Mouse (Mus musculus): ENCODE data around the gene Pxmp4. TPM values are rescaled to one million over a fixed set of nuclear protein-coding genes. Genes with fewer than 3 reads are reported as not detected.

Pxmp4 gene
- total and polyA plus RNA-seq, 2 experiments from 2014 or later, result 40.0 to 97.5 TPM

DNA sequence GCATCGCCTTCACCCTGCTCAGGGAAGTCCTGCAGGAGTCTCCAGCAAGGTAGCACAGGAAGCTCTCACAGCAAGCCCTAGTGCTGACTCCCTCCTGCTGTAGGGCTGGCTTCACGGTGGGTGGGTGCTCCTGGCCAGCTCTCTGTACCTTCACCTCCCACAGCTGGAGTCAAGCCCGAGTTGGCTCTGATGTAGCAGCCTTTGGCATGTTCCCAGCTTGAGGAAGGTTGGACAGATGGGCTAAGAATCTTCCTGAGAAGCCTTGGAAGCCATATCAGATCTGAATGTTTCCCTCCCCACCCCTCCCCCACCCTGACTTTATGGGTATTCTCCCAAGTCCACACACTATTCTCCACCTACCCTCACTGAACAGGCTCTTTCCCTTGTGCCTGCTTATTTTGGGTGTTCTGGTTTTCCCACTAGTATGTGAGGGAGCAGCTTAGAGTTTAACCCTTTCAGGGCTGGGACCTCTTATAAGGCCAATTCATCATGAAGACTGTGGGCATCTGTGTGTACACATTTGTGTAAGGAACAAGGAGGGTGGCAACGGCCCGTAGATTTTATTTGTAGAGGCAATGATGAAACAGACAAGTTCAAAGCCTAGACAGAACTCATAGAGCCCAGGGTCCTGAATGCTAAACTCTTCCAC is 46.2 kb downstream of the Pxmp4 start:
- Histone ChIP-seq H3K4me1 (ENCODE audit: control insufficient read depth, insufficient read depth) (peaks cover 17% of the 10 kb centered on the region; the same call in 1 of the 2 replicates), H3K27ac (ENCODE audit: low read depth) (no peak overlapping the region), H3K36me3 (replicated peaks; ENCODE audit: control insufficient read depth, insufficient read depth, low read length) (no peaks in the 10 kb centered on the region), H3K4me2 (ENCODE audit: low read depth, low read length) (no peak overlapping the region), H3K27me3 (ENCODE audit: control insufficient read depth, insufficient read depth, low read length) (no peaks in the 10 kb centered on the region; the same call in 1 of the 2 replicates), H3K9ac (replicated peaks; ENCODE audit: low read depth, low read length) (no peak overlapping the region), H3K4me3 (ENCODE audit: low read depth, low read length) (no peak overlapping the region), H3K9me3 (replicated peaks; ENCODE audit: control insufficient read depth, low read length) (no peaks in the 10 kb centered on the region)
- 48% methylated on average over 5 of the region's 5 CpGs for WGBS
- no peak for TF ChIP-seq CTCF (IDR thresholded peaks at IDR 0.05; ENCODE audit: low read depth)
- no peak for TF ChIP-seq EP300 (IDR thresholded peaks at IDR 0.05; ENCODE audit: low read depth)
- DNase-seq (ENCODE audit: low spot score) (no peak), ATAC-seq (ENCODE audit: insufficient read depth, low read depth) (no peak)

DNA sequence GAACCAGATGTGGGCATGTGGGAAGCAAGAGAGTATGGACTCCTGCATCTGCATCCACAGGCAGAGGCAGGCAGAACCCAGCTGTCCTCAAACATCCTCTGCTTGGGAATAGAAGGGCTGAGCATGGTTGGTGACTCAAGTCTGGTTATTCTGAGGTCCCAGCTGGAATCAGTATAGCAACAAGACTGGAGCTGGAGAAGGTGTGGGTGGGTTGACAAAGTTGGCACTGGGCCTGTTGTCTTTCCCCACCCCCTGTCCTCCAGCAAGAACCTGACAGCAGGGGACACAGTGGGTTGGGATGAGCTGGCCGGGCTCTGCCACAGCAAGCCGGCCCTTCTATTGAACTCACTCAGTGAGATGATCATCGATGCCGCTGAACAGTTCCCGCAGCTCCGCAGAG is 48.3 kb downstream of the Pxmp4 start:
- Histone ChIP-seq H3K36me3 (replicated peaks; ENCODE audit: control insufficient read depth, insufficient read depth, low read length) (no peaks in the 10 kb centered on the region), H3K4me1 (ENCODE audit: control insufficient read depth, insufficient read depth) (peaks cover 21% of the 10 kb centered on the region; the same call in 1 of the 2 replicates), H3K27me3 (ENCODE audit: control insufficient read depth, insufficient read depth, low read length) (peaks cover 14% of the 10 kb centered on the region), H3K9me3 (replicated peaks; ENCODE audit: control insufficient read depth, low read length) (no peaks in the 10 kb centered on the region), H3K4me3 (ENCODE audit: low read depth, low read length) (no peak overlapping the region), H3K4me2 (ENCODE audit: low read depth, low read length) (no peak overlapping the region), H3K9ac (replicated peaks; ENCODE audit: low read depth, low read length) (no peak overlapping the region), H3K27ac (ENCODE audit: low read depth) (no peak overlapping the region)
- WGBS, result 74% methylated on average over 6 of the region's 6 CpGs
- DNase-seq (ENCODE audit: low spot score) (no peak), ATAC-seq (ENCODE audit: insufficient read depth, low read depth) (no peak)
- no peak for TF ChIP-seq CTCF (IDR thresholded peaks at IDR 0.05; ENCODE audit: low read depth)
- TF ChIP-seq EP300 (IDR thresholded peaks at IDR 0.05; ENCODE audit: low read depth), result no peak

DNA sequence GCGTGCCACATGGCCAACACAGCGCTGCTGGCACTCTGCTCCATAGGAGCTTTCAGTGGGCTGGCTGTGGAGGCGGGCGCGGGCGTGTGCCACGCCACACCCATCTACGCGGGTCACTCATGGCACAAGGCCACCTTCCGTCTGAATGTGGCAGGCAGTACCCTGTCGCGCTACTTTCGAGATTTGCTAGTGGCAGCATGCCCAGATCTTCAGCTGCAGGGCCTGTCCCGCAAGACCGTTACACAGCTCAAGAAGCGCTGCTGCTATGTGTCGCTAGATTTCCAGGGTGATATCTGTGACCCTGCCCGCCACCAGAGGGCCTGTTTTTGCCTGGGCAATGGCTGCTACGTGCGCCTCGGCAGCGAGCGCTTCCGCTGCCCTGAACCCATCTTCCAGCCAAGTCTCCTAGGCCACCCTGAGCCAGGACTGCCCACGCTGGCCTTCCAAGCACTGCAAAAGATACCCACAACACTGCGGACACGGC is 51.0 kb downstream of the Pxmp4 start:
- TF ChIP-seq EP300 (IDR thresholded peaks at IDR 0.05; ENCODE audit: low read depth), result no peak
- peak; percentile 56 for TF ChIP-seq CTCF (IDR thresholded peaks at IDR 0.05; ENCODE audit: low read depth)
- Histone ChIP-seq H3K36me3 (replicated peaks; ENCODE audit: control insufficient read depth, insufficient read depth, low read length) (no peaks in the 10 kb centered on the region), H3K4me2 (ENCODE audit: low read depth, low read length) (peak overlapping the region; percentile 57), H3K27me3 (ENCODE audit: control insufficient read depth, insufficient read depth, low read length) (peaks cover 20% of the 10 kb centered on the region), H3K27ac (ENCODE audit: low read depth) (no peak overlapping the region), H3K4me1 (ENCODE audit: control insufficient read depth, insufficient read depth) (peaks cover 20% of the 10 kb centered on the region), H3K9me3 (replicated peaks; ENCODE audit: control insufficient read depth, low read length) (no peaks in the 10 kb centered on the region), H3K9ac (replicated peaks; ENCODE audit: low read depth, low read length) (0 out of 2 replicates have a peak overlapping the region, but pooled peaks have one; percentile 27), H3K4me3 (ENCODE audit: low read depth, low read length) (peak overlapping the region; percentile 34)
- ATAC-seq (ENCODE audit: insufficient read depth, low read depth) (peak; percentile 67), DNase-seq (ENCODE audit: low spot score) (peak; percentile 52)
- 14% methylated on average over 27 of the region's 27 CpGs for WGBS

DNA sequence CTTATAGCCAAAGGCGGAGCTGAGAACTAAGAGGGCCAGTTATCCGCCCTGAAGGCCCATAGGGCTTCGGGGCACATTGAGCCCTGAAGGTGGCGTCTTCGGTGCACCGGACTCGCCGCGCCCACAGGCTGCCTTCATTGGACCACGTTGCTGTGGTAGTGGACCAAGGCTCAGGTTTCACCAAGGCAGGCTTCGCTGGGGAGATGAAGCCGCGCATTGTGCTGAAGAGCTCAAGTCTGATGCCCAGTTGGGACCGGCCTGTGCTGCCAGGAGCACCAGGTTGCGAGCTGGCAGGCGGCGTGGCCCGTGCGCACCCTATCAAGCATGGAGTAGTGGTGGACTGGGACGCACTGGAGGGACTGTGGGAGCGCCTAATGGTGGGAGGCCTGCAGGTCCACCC is 51.6 kb downstream of the Pxmp4 start:
- ATAC-seq (ENCODE audit: insufficient read depth, low read depth) (0 out of 2 replicates have a peak, but pooled peaks have one; percentile 0), DNase-seq (ENCODE audit: low spot score) (no peak)
- Histone ChIP-seq H3K9ac (replicated peaks; ENCODE audit: low read depth, low read length) (0 out of 2 replicates have a peak overlapping the region, but pooled peaks have one; percentile 27), H3K27ac (ENCODE audit: low read depth) (no peak overlapping the region), H3K9me3 (replicated peaks; ENCODE audit: control insufficient read depth, low read length) (no peaks in the 10 kb centered on the region), H3K4me3 (ENCODE audit: low read depth, low read length) (peak overlapping the region; percentile 34; the same call in 1 of the 2 replicates), H3K27me3 (ENCODE audit: control insufficient read depth, insufficient read depth, low read length) (peaks cover 20% of the 10 kb centered on the region), H3K4me1 (ENCODE audit: control insufficient read depth, insufficient read depth) (peaks cover 20% of the 10 kb centered on the region), H3K36me3 (replicated peaks; ENCODE audit: control insufficient read depth, insufficient read depth, low read length) (no peaks in the 10 kb centered on the region), H3K4me2 (ENCODE audit: low read depth, low read length) (peak overlapping the region; percentile 57)
- WGBS, result 32% methylated on average over 21 of the region's 21 CpGs
- TF ChIP-seq EP300 (IDR thresholded peaks at IDR 0.05; ENCODE audit: low read depth), result no peak
- TF ChIP-seq CTCF (IDR thresholded peaks at IDR 0.05; ENCODE audit: low read depth), result no peak

DNA sequence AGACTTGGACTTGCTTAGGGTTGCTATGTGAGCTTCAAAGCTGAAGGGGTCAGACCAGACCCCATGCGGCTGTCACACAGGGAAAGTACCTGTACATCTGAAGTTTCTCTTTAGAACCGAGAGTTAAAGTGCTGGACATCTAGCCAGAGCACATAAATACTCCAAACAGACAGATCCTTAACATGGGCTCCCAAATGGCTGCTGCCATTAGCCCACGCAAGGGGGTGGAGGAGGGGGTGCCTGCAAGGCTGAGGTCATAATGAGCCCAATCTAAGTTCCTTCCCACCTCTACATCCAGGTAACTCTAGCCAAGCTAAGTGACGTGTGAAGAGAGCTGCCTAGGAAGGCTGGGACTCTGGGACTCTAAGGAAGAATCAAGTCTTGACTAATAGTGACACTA is 52.0 kb downstream of the Pxmp4 start, which contains the start of gene Actl10:
Gene Actl10, plus strand, starts transcription at position 301 of the 400 bp plus-strand sequence.
- ATAC-seq (ENCODE audit: insufficient read depth, low read depth) (no peak), DNase-seq (ENCODE audit: low spot score) (no peak)
- H3K4me2 ChIP-seq (ENCODE audit: low read depth, low read length), result peak within 1 kb of the TSS; percentile 57
- H3K9ac ChIP-seq (replicated peaks; ENCODE audit: low read depth, low read length), result 0 out of 2 replicates have a peak within 1 kb of the TSS, but pooled peaks have one; percentile 27
- peaks cover 20% of the 10 kb centered on the region for H3K4me1 ChIP-seq (ENCODE audit: control insufficient read depth, insufficient read depth)
- peak within 1 kb of the TSS; percentile 34 for H3K4me3 ChIP-seq (ENCODE audit: low read depth, low read length)
- peaks cover 20% of the 10 kb centered on the region for H3K27me3 ChIP-seq (ENCODE audit: control insufficient read depth, insufficient read depth, low read length)
- 80% methylated on average over 4 of the region's 4 CpGs for WGBS
- TF ChIP-seq CTCF (IDR thresholded peaks at IDR 0.05; ENCODE audit: low read depth) (no peak), EP300 (IDR thresholded peaks at IDR 0.05; ENCODE audit: low read depth) (no peak)
- H3K9me3 ChIP-seq (replicated peaks; ENCODE audit: control insufficient read depth, low read length), result no peaks in the 10 kb centered on the region
- no peak within 1 kb of the TSS for H3K27ac ChIP-seq (ENCODE audit: low read depth)
- no peaks in the 10 kb centered on the region for H3K36me3 ChIP-seq (replicated peaks; ENCODE audit: control insufficient read depth, insufficient read depth, low read length)
